Mouse (Mus musculus) monocyte, adult 2 months (primary cell): ENCODE data around the gene Gm13757.
"Not testable (repeated sequence)": the region's sequence is repeated elsewhere in the genome, so short reads cannot be mapped to it uniquely, and the experiment has no call there.

Source experiments
- DNase-seq, 2 experiments: peaks; one replicate each; pipeline ENCODE4 v3.0.0; 2022; ENCODE audit warnings: low spot score in 2 of 2, low read depth in 1 of 2

Gm13757 gene

GRCm38 (mm10) chr2:88449031-88449430 is at the start of gene Gm13757:
Gene Gm13757 (minus strand): TSS chr2:88449131.
- no peak for DNase-seq

- no peak for DNase-seq
Observed at GRCm38 (mm10) chr2:88493020-88493419, 44.1 kb upstream of the Gm13757 start, which contains the start of gene Olfr1185-ps1. Gene Olfr1185-ps1 (plus strand): TSS chr2:88493320.

- no peak for DNase-seq
Observed at GRCm38 (mm10) chr2:88483298-88483697, 34.4 kb upstream of the Gm13757 start, which contains the start of gene Olfr1184. Gene Olfr1184 (plus strand): TSS chr2:88483598.

GRCm38 (mm10) chr2:88454567-88454966 is 5.6 kb upstream of the Gm13757 start, which contains the start of gene Olfr1183:
Gene Olfr1183 (plus strand): TSS chr2:88454867.
- DNase-seq = not testable (repeated sequence)

GRCm38 (mm10) chr2:88426071-88426470 is 22.9 kb downstream of the Gm13757 start, which contains the start of gene Olfr1181:
Gene Olfr1181 (minus strand): TSS chr2:88426171.
- DNase-seq = no peak

GRCm38 (mm10) chr2:88419051-88419450 is 29.9 kb downstream of the Gm13757 start, which contains the start of gene Olfr1180:
Gene Olfr1180 (minus strand): TSS chr2:88419151.
- DNase-seq = no peak

GRCm38 (mm10) chr2:88406353-88406752 is 42.6 kb downstream of the Gm13757 start, which contains the start of gene Olfr1179:
Gene Olfr1179 (minus strand): TSS chr2:88406453.
- DNase-seq = no peak
